Mouse (Mus musculus) midbrain, embryonic 16.5 days (tissue): ENCODE data around the gene Slc29a1. TPM values are rescaled to one million over a fixed set of nuclear protein-coding genes. Genes with fewer than 3 reads are reported as not detected.

Experiments used
- ATAC-seq: fragments of 200-750 bp; cut with Nextera tagmentation; 2 replicates; pipeline ENCODE4 v1.8.0; 2017; ENCODE audit warnings: moderate TSS enrichment
- H3K27ac ChIP-seq: fragments of 300-500 bp; sonication (generic); 2 replicates; pipeline ENCODE4 v1.5.1; 2014; ENCODE audit warnings: mild to moderate bottlenecking, low read length, mixed read lengths
- H3K27me3 ChIP-seq: fragments of 300-500 bp; sonication (generic); 2 replicates; pipeline ENCODE4 v1.6.1; 2014; ENCODE audit warnings: low read depth, low read length, mixed read lengths; ENCODE audit not compliant: control insufficient read depth, insufficient read depth
- H3K36me3 ChIP-seq: fragments of 300-500 bp; sonication (generic); 2 replicates; pipeline ENCODE4 v1.6.1; 2014; ENCODE audit warnings: mild to moderate bottlenecking, low read length, moderate library complexity, mixed read lengths; ENCODE audit not compliant: control insufficient read depth, insufficient read depth
- H3K4me1 ChIP-seq: fragments of 300-500 bp; sonication (generic); 2 replicates; pipeline ENCODE4 v1.6.1; 2014; ENCODE audit warnings: mild to moderate bottlenecking, low read length, mixed read lengths; ENCODE audit not compliant: control insufficient read depth, insufficient read depth
- H3K4me2 ChIP-seq: fragments of 300-500 bp; sonication (generic); 2 replicates; pipeline ENCODE4 v1.6.1; 2014; ENCODE audit warnings: mild to moderate bottlenecking, low read length, mixed read lengths
- H3K4me3 ChIP-seq: fragments of 300-500 bp; sonication (generic); 2 replicates; pipeline ENCODE4 v1.5.1; 2014; ENCODE audit warnings: low read depth, mild to moderate bottlenecking, low read length, moderate library complexity, mixed read lengths
- H3K9ac ChIP-seq: fragments of 300-500 bp; sonication (generic); 2 replicates; pipeline ENCODE4 v1.6.1; 2014; ENCODE audit warnings: low read depth, low read length, mixed read lengths
- H3K9me3 ChIP-seq: fragments of 300-500 bp; sonication (generic); replicated peaks from 2 replicates; pipeline ENCODE4 v1.6.1; 2014; ENCODE audit warnings: mild to moderate bottlenecking, low read length, mixed read lengths; ENCODE audit not compliant: control insufficient read depth, poor library complexity, severe bottlenecking
- WGBS: fragments of 180-500 bp; shearing (Covaris S2); extraction: QIAGEN DNeasy Blood & Tissue Kit; methylation state at CpG from one replicate; pipeline ENCODE4 v1.1.7; 2014; 5-methylcytosine and 5-hydroxymethylcytosine counted together
- polyA plus RNA-seq: library from polyadenylated mRNA; unstranded; fragments of >200 nt; fragmentation: Nextera tagmentation; extraction: Ambion mirVana; gene quantifications from 2 replicates; pipeline ENCODE4 v1.2.1, GENCODE M21; 2015

The Slc29a1 gene
- polyA plus RNA-seq: 37.8 and 40.7 TPM in 2 replicates

GRCm38 (mm10) chr17:45599446-45600242 is at the start of gene Slc29a1:
Gene Slc29a1, minus strand, starts transcription at chr17:45599606.
- Histone ChIP-seq H3K27ac (no peak within 1 kb of the TSS), H3K27me3 (peaks cover 9% of the 10 kb centered on the region), H3K4me2 (peak within 1 kb of the TSS; percentile 59), H3K4me3 (peak within 1 kb of the TSS; percentile 23), H3K9me3 (no peaks in the 10 kb centered on the region), H3K36me3 (no peaks in the 10 kb centered on the region), H3K9ac (peak within 1 kb of the TSS; percentile 56; the same call in 1 of the 2 replicates), H3K4me1 (peaks cover 19% of the 10 kb centered on the region)
- 15% methylated on average over 32 of the region's 32 CpGs for WGBS
- ATAC-seq: no peak

- no peak overlapping the region for H3K4me3 ChIP-seq
- WGBS: 93% methylated on average over 4 of the region's 4 CpGs
- ATAC-seq: no peak
- no peaks in the 10 kb centered on the region for H3K27me3 ChIP-seq
- H3K9ac ChIP-seq: no peak overlapping the region
- no peaks in the 10 kb centered on the region for H3K36me3 ChIP-seq
- H3K4me1 ChIP-seq: no peaks in the 10 kb centered on the region
- H3K4me2 ChIP-seq: no peak overlapping the region
- no peak overlapping the region for H3K27ac ChIP-seq
- no peaks in the 10 kb centered on the region for H3K9me3 ChIP-seq
These were observed 44.8 kb upstream of the Slc29a1 start for GRCm38 (mm10) chr17:45644185-45644584.

- Histone ChIP-seq H3K27me3 (no peaks in the 10 kb centered on the region), H3K9me3 (no peaks in the 10 kb centered on the region), H3K4me2 (no peak overlapping the region), H3K27ac (no peak overlapping the region), H3K9ac (no peak overlapping the region), H3K36me3 (no peaks in the 10 kb centered on the region), H3K4me3 (no peak overlapping the region), H3K4me1 (no peaks in the 10 kb centered on the region)
- no peak for ATAC-seq
- WGBS: 22% methylated on average over 12 of the region's 12 CpGs
These were observed 43.3 kb upstream of the Slc29a1 start for GRCm38 (mm10) chr17:45642701-45643100.

GRCm38 (mm10) chr17:45641981-45642380 is 42.6 kb upstream of the Slc29a1 start:
- no peaks in the 10 kb centered on the region for H3K27me3 ChIP-seq
- H3K4me3 ChIP-seq: no peak overlapping the region
- no peaks in the 10 kb centered on the region for H3K36me3 ChIP-seq
- no peaks in the 10 kb centered on the region for H3K9me3 ChIP-seq
- WGBS: 88% methylated on average over 8 of the region's 8 CpGs
- H3K4me1 ChIP-seq: no peaks in the 10 kb centered on the region
- H3K4me2 ChIP-seq: no peak overlapping the region
- ATAC-seq: no peak
- H3K27ac ChIP-seq: no peak overlapping the region
- H3K9ac ChIP-seq: no peak overlapping the region

GRCm38 (mm10) chr17:45638596-45639295 is 39.3 kb upstream of the Slc29a1 start:
- Histone ChIP-seq H3K9me3 (no peaks in the 10 kb centered on the region), H3K27me3 (no peaks in the 10 kb centered on the region), H3K9ac (no peak overlapping the region), H3K4me1 (no peaks in the 10 kb centered on the region), H3K4me3 (no peak overlapping the region), H3K36me3 (no peaks in the 10 kb centered on the region), H3K27ac (no peak overlapping the region), H3K4me2 (no peak overlapping the region)
- no peak for ATAC-seq
- 82% methylated on average over 16 of the region's 16 CpGs for WGBS

GRCm38 (mm10) chr17:45634033-45634432 is 34.6 kb upstream of the Slc29a1 start:
- H3K4me2 ChIP-seq: no peak overlapping the region
- no peaks in the 10 kb centered on the region for H3K36me3 ChIP-seq
- no peak overlapping the region for H3K4me3 ChIP-seq
- WGBS: 87% methylated on average over 5 of the region's 5 CpGs
- no peak overlapping the region for H3K9ac ChIP-seq
- H3K4me1 ChIP-seq: peaks cover 3% of the 10 kb centered on the region; the same call in 1 of the 2 replicates
- ATAC-seq: no peak
- no peak overlapping the region for H3K27ac ChIP-seq
- H3K27me3 ChIP-seq: no peaks in the 10 kb centered on the region
- no peaks in the 10 kb centered on the region for H3K9me3 ChIP-seq

GRCm38 (mm10) chr17:45631940-45632339 is 32.5 kb upstream of the Slc29a1 start:
- no peak overlapping the region for H3K9ac ChIP-seq
- WGBS: 74% methylated on average over 6 of the region's 6 CpGs
- no peak for ATAC-seq

GRCm38 (mm10) chr17:45630992-45631391 is 31.6 kb upstream of the Slc29a1 start:
- Histone ChIP-seq H3K4me1 (peaks cover 6% of the 10 kb centered on the region; the same call in 1 of the 2 replicates), H3K27me3 (no peaks in the 10 kb centered on the region), H3K9me3 (no peaks in the 10 kb centered on the region), H3K4me2 (peak overlapping the region; percentile 77), H3K9ac (no peak overlapping the region), H3K27ac (no peak overlapping the region), H3K36me3 (no peaks in the 10 kb centered on the region), H3K4me3 (no peak overlapping the region)
- WGBS: 45% methylated on average over 3 of the region's 3 CpGs
- peak; percentile 7; the same call in 1 of the 2 replicates for ATAC-seq

More at GRCm38 (mm10) chr17:45631940-45632339, 32.5 kb upstream of the Slc29a1 start:
- H3K27ac ChIP-seq: no peak overlapping the region
- no peak overlapping the region for H3K4me3 ChIP-seq
- H3K36me3 ChIP-seq: no peaks in the 10 kb centered on the region
- no peaks in the 10 kb centered on the region for H3K9me3 ChIP-seq
- no peaks in the 10 kb centered on the region for H3K27me3 ChIP-seq
- H3K4me2 ChIP-seq: no peak overlapping the region
- H3K4me1 ChIP-seq: peaks cover 3% of the 10 kb centered on the region; the same call in 1 of the 2 replicates
